Mouse (Mus musculus) heart, embryonic 10.5 days (tissue): ENCODE measurements at regions not wholly inside any gene's neighbourhood (a gene's known extent, or its start where the extent isn't known, plus 50 kb on each side); places are given as distances from the start of the nearest gene placed in this dataset.

Experiments
- DNase-seq: peaks from one replicate; pipeline ENCODE4 v3.0.0-alpha.2; 2017; ENCODE audit warnings: low spot score
- H3K27ac ChIP-seq: fragments of 300-500 bp; sonication (generic); 2 replicates; pipeline ENCODE4 v1.5.1; 2016; ENCODE audit warnings: mild to moderate bottlenecking
- H3K27me3 ChIP-seq: fragments of 300-500 bp; sonication (generic); 2 replicates; pipeline ENCODE4 v1.6.1; 2016; ENCODE audit warnings: mild to moderate bottlenecking; ENCODE audit not compliant: poor library complexity, insufficient read depth, severe bottlenecking
- H3K36me3 ChIP-seq: fragments of 300-500 bp; sonication (generic); 2 replicates; pipeline ENCODE4 v1.6.1; 2016; ENCODE audit warnings: mild to moderate bottlenecking, moderate library complexity
- H3K4me1 ChIP-seq: fragments of 300-500 bp; sonication (generic); 2 replicates; pipeline ENCODE4 v1.6.1; 2016; ENCODE audit warnings: mild to moderate bottlenecking
- H3K4me3 ChIP-seq: fragments of 300-500 bp; sonication (generic); 2 replicates; pipeline ENCODE4 v1.5.1; 2016; ENCODE audit warnings: mild to moderate bottlenecking, moderate library complexity
- H3K9me3 ChIP-seq: fragments of 300-500 bp; sonication (generic); 2 replicates; pipeline ENCODE4 v1.6.1; 2016; ENCODE audit warnings: mild to moderate bottlenecking, moderate library complexity
- WGBS: fragments of 180-500 bp; shearing (Covaris S2); methylation state at CpG from one replicate; pipeline ENCODE4 v1.1.7; 2016; 5-methylcytosine and 5-hydroxymethylcytosine counted together

DNA sequence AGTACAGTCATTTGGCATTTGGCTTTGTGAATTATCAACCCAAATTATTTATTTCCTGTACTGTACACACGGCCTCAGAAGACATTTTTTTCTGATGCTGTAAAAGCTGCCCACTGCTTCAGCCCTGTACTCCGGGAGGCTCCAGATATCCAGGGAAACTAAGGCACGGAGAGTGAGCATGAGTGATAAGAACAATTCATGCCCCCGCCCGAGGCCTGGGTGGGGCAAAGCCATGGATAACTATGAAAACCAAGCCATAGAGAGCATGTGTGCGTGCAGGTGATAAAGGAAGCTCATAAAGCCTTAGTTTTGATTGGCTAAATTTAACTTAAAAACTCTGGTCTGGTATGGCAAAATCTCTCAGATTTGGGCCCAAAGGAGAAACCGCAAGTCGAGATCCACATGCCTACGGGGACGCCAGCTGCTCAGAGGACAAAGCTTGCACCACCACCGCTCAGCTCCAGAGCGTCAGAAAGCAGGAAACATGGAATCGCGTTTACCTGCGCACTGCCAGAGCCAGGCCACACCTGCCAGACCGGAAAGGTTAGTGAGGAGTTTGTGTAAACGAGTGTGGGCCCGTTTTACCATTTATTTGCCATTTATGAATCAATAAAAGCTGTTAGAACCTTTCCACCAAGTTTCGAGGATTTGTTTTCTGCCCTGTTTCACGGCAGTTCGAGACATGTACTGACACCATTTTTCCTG, 390.9 kb downstream of the Rnd3 start:
- H3K4me3 ChIP-seq, result no peak overlapping the region
- peaks cover 5% of the 10 kb centered on the region; the same call in 1 of the 2 replicates for H3K27me3 ChIP-seq
- H3K9me3 ChIP-seq, result no peaks in the 10 kb centered on the region
- H3K36me3 ChIP-seq, result no peaks in the 10 kb centered on the region
- DNase-seq, result no peak
- 82% methylated on average over 21 of the region's 21 CpGs for WGBS
- no peak overlapping the region for H3K27ac ChIP-seq
- no peaks in the 10 kb centered on the region for H3K4me1 ChIP-seq

DNA sequence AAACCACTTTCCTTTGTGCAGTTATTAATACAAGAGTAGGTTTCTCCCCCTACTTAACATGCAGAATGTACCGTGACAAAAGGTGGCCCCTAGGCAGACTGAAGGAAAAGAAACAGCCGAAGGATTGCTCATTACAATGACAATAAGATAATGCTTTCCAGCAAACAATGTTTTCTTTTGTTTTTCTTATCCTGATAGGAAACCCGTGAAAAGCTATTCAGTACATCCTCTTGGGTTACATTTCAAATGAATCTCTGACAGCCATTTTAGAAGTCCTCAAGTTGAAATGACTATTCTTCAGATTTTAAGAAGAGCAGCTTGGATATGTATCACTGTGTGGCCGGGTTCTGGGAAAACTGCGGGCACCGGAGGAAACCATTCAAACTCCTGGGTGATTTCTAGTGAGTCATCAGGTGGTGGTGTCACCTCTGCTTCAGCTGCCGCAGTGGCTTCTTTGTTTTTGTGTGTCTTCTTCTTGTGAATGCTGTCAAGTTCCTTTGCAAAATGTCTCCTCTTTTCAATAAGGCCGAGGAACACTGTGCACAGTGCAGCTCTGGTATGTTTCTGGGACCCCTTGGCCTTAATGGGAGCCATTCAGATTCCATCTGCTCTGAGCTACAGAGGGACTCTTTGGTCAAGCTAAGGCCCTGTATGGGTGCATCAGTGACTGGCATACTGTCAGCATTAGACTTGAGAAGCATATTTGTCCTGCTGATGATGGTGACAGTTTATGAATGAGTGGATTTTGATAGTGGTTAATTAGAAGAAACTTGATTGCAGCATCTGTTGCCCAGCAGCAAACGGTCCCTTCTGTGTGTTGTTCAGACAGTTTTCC, 393.1 kb downstream of the Rnd3 start:
- Histone ChIP-seq H3K9me3 (no peaks in the 10 kb centered on the region), H3K27me3 (peaks cover 5% of the 10 kb centered on the region; the same call in 1 of the 2 replicates), H3K4me3 (no peak overlapping the region), H3K36me3 (no peaks in the 10 kb centered on the region), H3K4me1 (no peaks in the 10 kb centered on the region), H3K27ac (no peak overlapping the region)
- DNase-seq, result no peak
- 70% methylated on average over 9 of the region's 9 CpGs for WGBS

DNA sequence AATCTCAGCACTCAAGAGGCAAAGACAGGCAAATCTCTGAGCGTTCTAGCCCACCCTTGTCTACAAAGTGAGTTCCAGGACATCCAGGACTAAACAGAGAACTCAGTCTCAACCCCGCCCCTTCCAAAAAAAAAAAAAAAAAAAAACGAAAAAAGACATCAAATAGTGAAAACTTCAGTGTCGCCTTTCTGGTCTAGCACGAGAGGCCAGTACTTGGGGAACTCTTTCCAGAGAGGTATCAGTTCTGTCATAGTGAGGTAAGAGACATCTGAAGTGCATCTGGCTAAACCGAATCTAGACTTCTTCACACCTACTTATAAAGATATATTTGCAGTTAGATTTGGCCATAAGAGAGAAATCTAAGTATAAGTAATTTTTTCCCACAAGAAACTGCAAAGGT, 393.8 kb downstream of the Rnd3 start:
- no peak for DNase-seq
- Histone ChIP-seq H3K4me1 (no peaks in the 10 kb centered on the region), H3K27me3 (peaks cover 5% of the 10 kb centered on the region; the same call in 1 of the 2 replicates), H3K9me3 (no peaks in the 10 kb centered on the region), H3K27ac (no peak overlapping the region), H3K4me3 (no peak overlapping the region), H3K36me3 (no peaks in the 10 kb centered on the region)
- WGBS, result 78% methylated on average over 6 of the region's 6 CpGs

DNA sequence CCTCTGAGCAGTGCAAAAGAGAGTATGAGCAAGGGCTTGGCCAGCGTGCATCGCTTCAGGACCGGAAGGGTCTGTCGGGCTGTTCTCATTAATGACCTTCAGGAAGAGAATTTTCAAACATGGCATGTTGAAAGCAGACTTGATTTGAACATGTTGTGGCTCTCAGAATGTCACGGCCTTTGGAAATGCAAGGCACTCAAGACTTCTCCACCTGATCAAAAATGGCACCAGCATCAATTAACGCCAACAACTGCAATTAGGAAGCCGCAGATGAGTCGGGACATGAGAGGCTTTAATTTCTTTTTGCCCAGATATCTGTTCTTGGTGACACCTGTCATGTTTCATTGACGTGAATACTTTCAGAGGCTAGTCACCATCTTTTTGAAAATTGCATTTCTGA, 396.5 kb downstream of the Rnd3 start:
- Histone ChIP-seq H3K4me1 (no peaks in the 10 kb centered on the region), H3K9me3 (no peaks in the 10 kb centered on the region), H3K36me3 (no peaks in the 10 kb centered on the region), H3K27me3 (peaks cover 5% of the 10 kb centered on the region; the same call in 1 of the 2 replicates), H3K4me3 (no peak overlapping the region), H3K27ac (no peak overlapping the region)
- 59% methylated on average over 9 of the region's 9 CpGs for WGBS
- no peak for DNase-seq

DNA sequence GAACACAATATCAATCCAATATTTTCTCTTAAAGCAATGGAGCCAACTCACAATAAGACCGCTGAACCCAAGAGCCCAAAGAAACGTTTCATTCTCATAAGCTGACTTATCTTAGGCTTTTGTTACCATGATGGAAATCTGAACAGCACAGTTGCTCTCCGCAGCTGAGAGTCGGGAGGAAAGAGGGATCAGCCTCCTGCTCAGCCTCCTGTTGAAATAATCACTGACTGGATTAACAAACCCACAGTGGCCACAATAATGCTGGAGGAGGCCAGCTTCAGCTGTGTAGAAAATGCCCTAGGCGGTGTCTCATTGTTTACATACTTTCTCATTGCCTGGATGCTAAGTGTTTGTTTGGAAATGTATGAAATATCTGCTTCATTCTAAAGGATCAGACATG, 398.1 kb downstream of the Rnd3 start:
- no peaks in the 10 kb centered on the region for H3K36me3 ChIP-seq
- no peak overlapping the region for H3K27ac ChIP-seq
- H3K4me3 ChIP-seq, result no peak overlapping the region
- 77% methylated on average over 5 of the region's 5 CpGs for WGBS
- H3K27me3 ChIP-seq, result peaks cover 5% of the 10 kb centered on the region; the same call in 1 of the 2 replicates
- H3K4me1 ChIP-seq, result no peaks in the 10 kb centered on the region
- H3K9me3 ChIP-seq, result no peaks in the 10 kb centered on the region
- no peak for DNase-seq

DNA sequence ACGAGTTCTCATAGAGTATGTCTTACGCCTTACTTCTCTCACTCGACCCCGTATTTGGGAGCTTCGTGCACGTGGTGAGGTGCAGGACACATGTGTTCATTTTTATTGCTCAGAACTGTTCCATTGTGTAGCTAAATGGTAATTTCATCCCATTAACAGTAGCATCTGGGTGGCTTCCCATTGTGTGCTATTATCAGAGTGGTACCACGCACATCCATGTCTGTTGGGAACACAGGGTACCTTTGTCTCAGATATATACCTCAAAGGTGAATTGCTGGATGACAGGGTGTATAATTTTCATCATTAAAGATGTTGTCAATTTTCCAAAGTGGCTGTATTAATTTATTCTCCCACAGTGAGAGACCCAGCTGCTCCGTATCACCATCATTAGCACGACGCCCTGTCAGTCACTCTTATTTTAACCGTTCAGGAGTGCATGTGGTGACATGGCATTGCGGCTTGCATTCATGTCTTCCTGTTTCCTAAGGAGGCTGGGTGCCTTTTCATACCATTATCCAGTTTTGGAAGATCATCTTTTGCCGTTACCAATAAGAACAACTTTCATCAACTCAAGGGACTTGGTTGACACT, 404.2 kb downstream of the Rnd3 start:
- H3K4me1 ChIP-seq, result 0 out of 2 replicates have a peak, but pooled peaks cover 2% of the 10 kb centered on the region
- H3K9me3 ChIP-seq, result no peaks in the 10 kb centered on the region
- no peaks in the 10 kb centered on the region for H3K36me3 ChIP-seq
- 88% methylated on average over 13 of the region's 13 CpGs for WGBS
- H3K27ac ChIP-seq, result no peak overlapping the region
- no peaks in the 10 kb centered on the region for H3K27me3 ChIP-seq
- no peak overlapping the region for H3K4me3 ChIP-seq
- DNase-seq, result no peak

DNA sequence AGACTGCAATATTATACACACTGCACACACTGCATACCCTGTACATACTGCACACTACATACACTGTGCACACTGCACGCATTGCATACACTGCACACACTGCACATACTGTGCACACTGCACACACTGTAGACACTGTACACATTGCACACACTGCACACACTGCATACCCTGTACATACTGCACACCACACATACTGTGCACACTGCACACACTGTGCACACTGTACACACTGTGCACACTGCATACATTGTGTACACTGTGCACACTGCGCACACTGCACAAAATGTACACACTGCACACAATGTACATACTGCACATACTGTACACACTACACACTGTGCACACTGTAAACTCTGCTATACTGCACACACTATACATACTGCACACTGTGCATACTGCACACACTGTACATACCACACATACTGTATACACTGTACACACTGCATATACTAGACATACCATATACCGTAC, 405.1 kb downstream of the Rnd3 start:
- Histone ChIP-seq H3K9me3 (no peaks in the 10 kb centered on the region), H3K27ac (no peak overlapping the region), H3K4me3 (no peak overlapping the region), H3K4me1 (0 out of 2 replicates have a peak, but pooled peaks cover 2% of the 10 kb centered on the region), H3K36me3 (no peaks in the 10 kb centered on the region), H3K27me3 (no peaks in the 10 kb centered on the region)
- DNase-seq, result no peak
- WGBS, result 92% methylated on average over 3 of the region's 3 CpGs

DNA sequence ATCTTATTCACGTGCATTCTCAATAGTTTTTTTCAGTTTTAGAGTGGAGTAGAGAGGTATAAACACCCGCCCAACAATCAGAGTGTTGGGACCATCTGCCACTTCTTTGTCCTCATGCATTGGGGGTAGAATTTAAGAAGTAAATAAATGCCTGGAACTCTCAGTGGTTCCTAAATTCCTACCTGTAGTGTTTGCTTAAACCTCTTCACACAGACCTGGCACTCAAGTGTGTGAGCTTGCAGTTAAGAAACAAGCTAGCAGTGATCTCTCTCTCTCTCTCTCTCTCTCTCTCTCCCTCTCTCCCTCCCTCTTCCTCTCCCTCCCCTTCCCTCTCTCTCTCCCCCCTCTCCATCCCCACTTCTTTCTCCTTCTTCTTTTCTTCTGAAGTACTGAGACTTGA, 406.5 kb downstream of the Rnd3 start:
- Histone ChIP-seq H3K4me3 (no peak overlapping the region), H3K27ac (no peak overlapping the region), H3K9me3 (no peaks in the 10 kb centered on the region), H3K36me3 (no peaks in the 10 kb centered on the region), H3K4me1 (0 out of 2 replicates have a peak, but pooled peaks cover 2% of the 10 kb centered on the region), H3K27me3 (no peaks in the 10 kb centered on the region)
- whole genome bisulfite sequencing, result 72% methylated on average over 2 of the region's 2 CpGs
- no peak for DNase-seq

DNA sequence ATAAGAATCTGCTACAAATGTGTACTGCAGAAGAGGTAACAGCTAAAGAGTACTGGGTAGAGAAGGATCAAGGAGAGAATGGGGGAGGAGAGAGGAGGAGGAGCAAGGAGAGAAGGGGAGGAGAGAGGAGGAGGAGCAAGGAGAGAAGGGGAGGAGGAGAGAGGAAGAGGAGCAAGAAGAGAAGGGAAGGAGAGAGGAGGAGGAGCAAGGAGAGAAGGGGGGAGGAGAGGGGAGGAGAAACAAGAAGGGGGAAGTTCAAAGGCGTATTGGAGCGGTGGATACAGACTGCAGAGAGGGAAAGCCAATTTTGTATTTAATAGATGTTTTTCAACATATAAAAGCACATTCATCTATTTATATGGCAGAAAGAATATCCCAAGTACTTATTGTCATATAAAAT, 407.6 kb downstream of the Rnd3 start:
- WGBS, result 72% methylated on average over 2 of the region's 2 CpGs

DNA sequence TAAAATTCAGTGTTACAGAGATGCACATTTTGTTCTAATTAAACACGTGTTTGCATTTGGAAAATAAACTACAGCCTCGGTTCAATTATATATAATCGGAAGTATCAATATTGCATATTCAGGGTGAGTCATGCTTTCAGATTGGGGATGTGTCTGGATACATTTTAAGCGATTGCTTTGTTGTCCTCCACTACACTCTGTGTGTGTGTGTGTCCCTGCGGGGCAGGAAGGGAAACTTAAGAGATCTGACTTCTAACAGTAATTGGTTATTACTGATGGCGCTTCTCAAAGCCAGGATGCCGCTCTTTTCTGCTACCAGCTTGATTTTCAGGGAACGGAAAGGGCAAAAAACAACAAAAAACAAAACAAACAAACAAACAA, 409.3 kb downstream of the Rnd3 start:
- Histone ChIP-seq H3K27ac (no peak overlapping the region), H3K4me1 (0 out of 2 replicates have a peak, but pooled peaks cover 2% of the 10 kb centered on the region), H3K9me3 (no peaks in the 10 kb centered on the region), H3K36me3 (no peaks in the 10 kb centered on the region), H3K4me3 (no peak overlapping the region), H3K27me3 (no peaks in the 10 kb centered on the region)
- no peak for DNase-seq
- WGBS, result 86% methylated on average over 8 of the region's 8 CpGs

More for the DNA sequence above, 407.6 kb downstream of the Rnd3 start:
- no peak overlapping the region for H3K27ac ChIP-seq
- no peaks in the 10 kb centered on the region for H3K27me3 ChIP-seq
- H3K4me3 ChIP-seq, result no peak overlapping the region
- DNase-seq, result no peak
- no peaks in the 10 kb centered on the region for H3K36me3 ChIP-seq
- H3K9me3 ChIP-seq, result no peaks in the 10 kb centered on the region
- H3K4me1 ChIP-seq, result 0 out of 2 replicates have a peak, but pooled peaks cover 2% of the 10 kb centered on the region

DNA sequence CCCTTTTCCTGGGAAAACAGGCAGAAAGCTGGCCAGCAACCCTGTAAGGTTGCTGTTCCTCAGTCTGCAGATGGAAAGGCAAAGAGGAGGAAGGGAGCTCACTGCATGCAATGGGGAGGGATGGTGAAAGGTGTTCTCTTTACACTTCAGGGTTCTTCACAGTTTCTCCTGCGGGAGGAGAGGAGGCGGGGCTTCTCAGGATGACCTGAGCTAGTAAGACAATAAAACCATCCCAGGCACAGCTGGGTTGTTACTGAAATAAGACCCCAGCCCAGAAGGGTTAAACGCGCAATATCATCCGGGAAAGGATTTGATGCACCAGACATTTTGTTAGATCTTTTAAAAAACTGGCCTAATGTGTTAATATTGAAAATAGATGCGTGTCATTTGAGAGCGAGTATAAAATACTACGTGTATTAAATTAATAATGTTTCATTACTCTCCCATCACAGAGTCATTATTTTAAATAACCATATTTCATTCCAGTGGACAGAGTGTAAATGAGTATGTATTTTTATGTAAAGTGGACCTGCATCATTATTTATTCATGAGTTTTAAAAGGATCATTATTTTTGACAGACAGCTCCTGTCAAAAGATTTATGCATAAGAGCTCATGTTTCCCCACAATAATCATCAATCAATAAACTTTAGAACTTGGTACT, 409.8 kb downstream of the Rnd3 start:
- no peak overlapping the region for H3K4me3 ChIP-seq
- no peak overlapping the region for H3K27ac ChIP-seq
- no peak for DNase-seq
- no peaks in the 10 kb centered on the region for H3K36me3 ChIP-seq
- 66% methylated on average over 8 of the region's 8 CpGs for WGBS
- 0 out of 2 replicates have a peak, but pooled peaks cover 2% of the 10 kb centered on the region for H3K4me1 ChIP-seq
- H3K9me3 ChIP-seq, result no peaks in the 10 kb centered on the region
- H3K27me3 ChIP-seq, result no peaks in the 10 kb centered on the region

DNA sequence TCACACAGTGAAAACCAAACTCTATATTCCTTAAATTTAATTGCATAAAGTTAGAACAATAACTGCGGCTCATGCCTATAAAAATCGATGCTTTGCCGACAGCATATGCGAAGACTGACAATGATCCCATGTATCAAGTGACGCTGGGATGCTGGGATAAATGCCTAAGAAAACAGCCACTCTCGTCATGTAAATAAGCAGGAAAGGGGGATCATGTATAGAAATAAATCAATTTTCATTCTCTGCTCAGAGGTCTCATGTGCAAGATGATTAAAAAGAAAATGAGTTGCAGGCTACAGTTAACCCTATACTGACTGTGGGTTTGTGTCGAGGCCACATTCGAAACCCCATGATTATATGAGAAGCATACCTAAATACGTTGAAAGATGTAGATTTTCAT, 411.2 kb downstream of the Rnd3 start:
- WGBS, result 86% methylated on average over 9 of the region's 9 CpGs

More for the DNA sequence above, 411.2 kb downstream of the Rnd3 start:
- Histone ChIP-seq H3K9me3 (no peaks in the 10 kb centered on the region), H3K4me1 (0 out of 2 replicates have a peak, but pooled peaks cover 2% of the 10 kb centered on the region), H3K36me3 (no peaks in the 10 kb centered on the region), H3K27ac (no peak overlapping the region), H3K27me3 (no peaks in the 10 kb centered on the region), H3K4me3 (no peak overlapping the region)
- no peak for DNase-seq
